Mouse (Mus musculus): Measurements from ENCODE around the gene Tppp.

DNA sequence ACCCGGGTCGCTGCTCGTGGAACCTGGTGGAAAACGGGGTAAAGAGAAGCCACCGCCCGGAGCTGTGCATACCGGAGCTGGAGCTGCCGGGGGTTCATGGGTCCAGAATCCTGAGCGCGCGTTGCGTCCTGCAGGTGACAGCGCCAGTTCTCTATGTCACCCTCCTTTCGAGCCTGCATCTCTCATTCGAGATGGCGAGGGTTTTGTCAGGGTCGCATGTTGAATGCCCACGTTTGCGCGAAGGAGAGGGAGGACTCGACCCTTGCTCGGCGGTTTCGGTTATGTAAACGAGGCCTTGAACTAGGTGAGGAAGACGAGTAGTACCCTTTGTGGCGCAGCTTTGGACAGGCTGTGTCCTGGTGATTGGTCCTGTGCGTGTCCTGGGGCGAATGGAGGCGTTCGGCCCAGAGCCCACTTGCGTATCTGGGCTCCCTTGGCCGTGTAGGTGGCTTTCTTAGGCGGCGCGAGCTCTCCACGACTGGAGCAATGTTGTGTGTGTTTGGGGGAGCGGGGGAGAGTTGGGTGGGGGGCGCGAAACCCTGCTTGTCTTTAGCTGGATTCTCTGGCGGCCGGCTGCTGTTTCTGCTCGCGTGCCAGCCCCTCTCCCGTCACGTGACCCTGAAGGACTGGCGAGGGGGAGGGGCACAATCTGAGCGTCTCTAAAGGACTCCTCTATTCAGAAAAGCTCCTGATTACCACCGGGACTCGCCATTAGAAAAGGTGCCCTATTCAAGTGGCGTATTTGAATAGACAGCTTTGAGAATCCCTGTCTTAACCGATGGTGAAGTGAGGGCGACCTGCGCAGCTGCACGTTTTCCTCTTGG is 796 bp downstream of the Tppp start:
- no peak for TF ChIP-seq CTCF (IDR thresholded peaks at IDR 0.05)
- TF ChIP-seq EP300 (IDR thresholded peaks at IDR 0.05): no peak
